Mouse (Mus musculus) spleen, adult 2 months (tissue): Measurements from ENCODE around the gene Pde4dip.

Experiments
- CTCF ChIP-seq: fragments of 200-500 bp; IDR thresholded peaks from 2 replicates; pipeline ENCODE4 v1.5.1; 2011; ENCODE audit warnings: mild to moderate bottlenecking, inconsistent platforms; ENCODE audit not compliant: insufficient read depth, insufficient read length, insufficient replicate concordance; ENCODE audit errors: extremely low read depth
- POLR2A ChIP-seq: fragments of 200-500 bp; IDR thresholded peaks from 2 replicates; pipeline ENCODE4 v1.6.1; 2011; ENCODE audit warnings: low read depth, low read length, inconsistent platforms

- no peak for TF ChIP-seq POLR2A
- no peak for TF ChIP-seq CTCF
Measured at GRCm38 (mm10) chr3:97691443-97692017, 197.0 kb downstream of the Pde4dip start.
